28 mouse cellular contexts compared by ENCODE assay signal in the genomic region with DNA sequence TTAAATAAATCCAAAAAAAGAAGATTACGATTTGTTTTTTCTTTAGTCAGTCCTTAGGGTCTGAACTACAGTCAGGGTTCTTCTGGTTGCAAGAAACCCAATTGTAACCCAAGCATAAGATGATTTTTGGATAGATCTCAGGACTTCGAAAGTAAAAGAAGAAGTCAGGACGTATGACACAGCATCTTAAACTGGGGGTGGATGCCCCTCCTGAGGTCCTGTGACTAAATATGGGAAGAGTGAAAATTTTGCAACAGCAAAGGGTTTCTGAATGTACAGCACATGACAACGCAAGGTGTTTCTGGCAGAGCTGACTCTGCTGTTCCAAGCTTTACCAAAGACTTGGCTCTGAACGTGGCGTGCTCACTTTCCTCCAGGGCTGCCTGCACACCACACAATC. TPM values are rescaled to one million over a fixed set of nuclear protein-coding genes. Genes with fewer than 3 reads are reported as not detected.
DNase-seq lines count a peak whose midpoint lies in the region; ATAC-seq and TF ChIP-seq lines count a peak whose summit lies in the region.
"Had no signal": no experiment of that assay in that cellular context is flagged by ENCODE, and none has a peak within 500 bp of the region (broad histone marks: within the 10 kb centered on the region; RNA-seq: fewer than 3 reads in every experiment).

No protein-coding gene starts in this region.

- peak; percentile 65 for DNase-seq in heart, adult 11 months
- DNase-seq in heart, postnatal 10 days: no peak
- no peak for DNase-seq in CH12.LX (ENCODE audit: extremely low read depth)
- DNase-seq in spleen, adult 18-20 months: no peak
- DNase-seq in kidney, adult 2 months: no peak
- DNase-seq in hindbrain, embryonic 14.5 days (ENCODE audit: low spot score): no peak
- DNase-seq: adrenal gland, postnatal 36 days; cerebellum, adult 11-12 months; cerebellum, postnatal 10 days; gastrocnemius, adult 2 months; heart, postnatal 14 days; kidney, adult 18-20 months; kidney, postnatal 10 days; lung, adult 2 months; lung, postnatal 4 days; retina, postnatal 1 day had no signal

- H3K4me3 ChIP-seq in CH12.LX (replicated peaks in 1 of 3; ENCODE audit: low read depth in 2 of 3, low read length in 2 of 3, poor library complexity in 1 of 3): no peak overlapping the region
- no peak overlapping the region for H3K4me3 ChIP-seq in macrophage (ENCODE audit: inconsistent target)
- H3K4me3 ChIP-seq in kidney, adult 2 months (ENCODE audit: insufficient read depth, low read depth, low read length): no peak overlapping the region
- no peak overlapping the region for H3K4me3 ChIP-seq in hindbrain, embryonic 14.5 days (replicated peaks; ENCODE audit: low read length)
- H3K4me3 ChIP-seq: embryonic facial prominence, embryonic 13.5 days; erythroblast, embryonic 14.5 days; forebrain, embryonic 13.5 days; gastrocnemius, adult 2 months; heart, embryonic 12.5 days; hindbrain, embryonic 12.5 days; midbrain, embryonic 12.5 days; neural tube, embryonic 12.5 days had no signal

- no peak overlapping the region for H3K9ac ChIP-seq in CH12.LX (ENCODE audit: insufficient read depth, low read depth)
- H3K9ac ChIP-seq in hindbrain, embryonic 14.5 days: no peak overlapping the region
- H3K9ac ChIP-seq: embryonic facial prominence, embryonic 13.5 days; forebrain, embryonic 13.5 days; heart, embryonic 12.5 days; hindbrain, embryonic 12.5 days; midbrain, embryonic 12.5 days; neural tube, embryonic 12.5 days had no signal

- ATAC-seq in neutrophil, adult 5-6 weeks (ENCODE audit: extremely low read depth, insufficient number of reproducible peaks, low FRiP score, poor library complexity, severe bottlenecking): peak; percentile 46; the same call in 1 of the 2 replicates
- ATAC-seq in hindbrain, embryonic 14.5 days (ENCODE audit: low FRiP score): no peak
- ATAC-seq: CD4-positive, CD25-positive, alpha-beta regulatory T cell, adult 4 months; forebrain, embryonic 13.5 days; inflammation-experienced regulatory T-cells, adult 6 months had no signal

- H3K36me3 ChIP-seq in CH12.LX (replicated peaks in 1 of 2; ENCODE audit: control insufficient read depth in 1 of 2, insufficient read depth in 1 of 2, low read length in 1 of 2): no peaks in the 10 kb centered on the region
- H3K36me3 ChIP-seq in macrophage (ENCODE audit: inconsistent target): no peaks in the 10 kb centered on the region
- no peaks in the 10 kb centered on the region for H3K36me3 ChIP-seq in kidney, adult 2 months (ENCODE audit: control insufficient read depth, insufficient read depth, low read length)
- H3K36me3 ChIP-seq in hindbrain, embryonic 14.5 days (replicated peaks; ENCODE audit: control insufficient read depth, insufficient read depth): no peaks in the 10 kb centered on the region
- H3K36me3 ChIP-seq: embryonic facial prominence, embryonic 13.5 days; heart, embryonic 12.5 days; hindbrain, embryonic 12.5 days; midbrain, embryonic 12.5 days; neural tube, embryonic 12.5 days had no signal

- H3K9me3 ChIP-seq in CH12.LX (replicated peaks; ENCODE audit: low read length): no peaks in the 10 kb centered on the region
- no peaks in the 10 kb centered on the region for H3K9me3 ChIP-seq in hindbrain, embryonic 14.5 days (ENCODE audit: control insufficient read depth, low read length)
- H3K9me3 ChIP-seq: embryonic facial prominence, embryonic 13.5 days; forebrain, embryonic 13.5 days; heart, embryonic 12.5 days; hindbrain, embryonic 12.5 days; midbrain, embryonic 12.5 days; neural tube, embryonic 12.5 days had no signal

- no peak for TF ChIP-seq CTCF in CH12.LX (conservative IDR thresholded peaks at IDR 0.05 in 1 of 2, IDR thresholded peaks at IDR 0.05 in 1 of 2; ENCODE audit: low read depth in 2 of 2, low read length in 2 of 2)
- TF ChIP-seq CTCF in kidney, adult 2 months (conservative IDR thresholded peaks at IDR 0.05; ENCODE audit: insufficient read depth, insufficient read length, low read depth, low read length): no peak

- no peak overlapping the region; the same call in 1 of the 2 replicates for H3K4me2 ChIP-seq in CH12.LX (ENCODE audit: insufficient read depth, low read depth, poor library complexity, severe bottlenecking)
- no peak overlapping the region for H3K4me2 ChIP-seq in hindbrain, embryonic 14.5 days (replicated peaks)
- H3K4me2 ChIP-seq: embryonic facial prominence, embryonic 13.5 days; forebrain, embryonic 13.5 days; heart, embryonic 12.5 days; hindbrain, embryonic 12.5 days; liver, embryonic 11.5 days; midbrain, embryonic 12.5 days; neural tube, embryonic 12.5 days had no signal

- dilution Hi-C loops in CH12.LX (cut with MboI; ENCODE audit: extremely low pct_ligation_motif_present, extremely low pct_unique_long_range_greater_than_20kb, low sequenced_read_pairs): no loop called here

- no peak for TF ChIP-seq RAD21 in CH12.LX (IDR thresholded peaks at IDR 0.05; ENCODE audit: low read depth, low read length)

- H3K4me1 ChIP-seq in CH12.LX (ENCODE audit: control insufficient read depth in 1 of 2, insufficient read depth in 2 of 2): peaks cover 6 to 11% of the 10 kb centered on the region in 2 experiments; a peak in 3 of 4 replicates
- H3K4me1 ChIP-seq in kidney, adult 2 months (ENCODE audit: control insufficient read depth, insufficient read depth, low read length): no peaks in the 10 kb centered on the region
- no peaks in the 10 kb centered on the region for H3K4me1 ChIP-seq in hindbrain, embryonic 14.5 days (replicated peaks; ENCODE audit: control insufficient read depth, insufficient read depth, low read length)
- H3K4me1 ChIP-seq: embryonic facial prominence, embryonic 13.5 days; forebrain, embryonic 13.5 days; heart, embryonic 12.5 days; hindbrain, embryonic 12.5 days; midbrain, embryonic 12.5 days; neural tube, embryonic 12.5 days had no signal

- TF ChIP-seq POLR2A in CH12.LX (IDR thresholded peaks at IDR 0.05; ENCODE audit: low read depth, low read length): no peak
- TF ChIP-seq POLR2A in kidney, adult 2 months (IDR thresholded peaks at IDR 0.05; ENCODE audit: low read depth, low read length): no peak

- H3K27me3 ChIP-seq in CH12.LX (replicated peaks): no peaks in the 10 kb centered on the region
- H3K27me3 ChIP-seq in kidney, adult 2 months (replicated peaks; ENCODE audit: control insufficient read depth, insufficient read depth, low read length): no peaks in the 10 kb centered on the region
- no peaks in the 10 kb centered on the region for H3K27me3 ChIP-seq in hindbrain, embryonic 14.5 days (ENCODE audit: control insufficient read depth, insufficient read depth, low read length)
- H3K27me3 ChIP-seq: embryonic facial prominence, embryonic 13.5 days; forebrain, embryonic 13.5 days; heart, embryonic 12.5 days; hindbrain, embryonic 12.5 days; midbrain, embryonic 12.5 days; neural tube, embryonic 12.5 days had no signal

- intact Hi-C loops in heart, postnatal 10 days (cut with DNase I): no loop called here

- 10% methylated on average over 6 of the region's 6 CpGs for WGBS in macrophage (ENCODE audit: missing documents)
- 88% methylated on average over 6 of the region's 6 CpGs for whole genome bisulfite sequencing in kidney, adult 2 months
- 87% methylated on average over 6 of the region's 6 CpGs for WGBS in hindbrain, embryonic 14.5 days

- no peak for TF ChIP-seq EP300 in CH12.LX (IDR thresholded peaks at IDR 0.05; ENCODE audit: low read length)

- H3K27ac ChIP-seq in CH12.LX (ENCODE audit: insufficient read depth, low read depth) (no peak overlapping the region), macrophage (peak overlapping the region; percentile 91)
- no peak overlapping the region for H3K27ac ChIP-seq in kidney, adult 2 months (ENCODE audit: insufficient read depth, low read depth, low read length)
- no peak overlapping the region for H3K27ac ChIP-seq in hindbrain, embryonic 14.5 days
- H3K27ac ChIP-seq: embryonic facial prominence, embryonic 13.5 days; forebrain, embryonic 13.5 days; gastrocnemius, adult 2 months; hindbrain, embryonic 12.5 days; midbrain, embryonic 12.5 days; neural tube, embryonic 12.5 days had no signal

- H3K79me2 ChIP-seq in CH12.LX (replicated peaks; ENCODE audit: control insufficient read depth, extremely low read depth, insufficient read depth, poor library complexity, severe bottlenecking) (no peaks in the 10 kb centered on the region), macrophage (ENCODE audit: inconsistent target) (no peaks in the 10 kb centered on the region)

- in situ Hi-C loops in CH12.LX (cut with MboI; ENCODE audit: low pct_ligation_motif_present, low pct_unique_long_range_greater_than_20kb, low sequenced_read_pairs): no loop called here

TF ChIP-seq in CH12.LX, 34 proteins besides CTCF, POLR2A, EP300 and RAD21:
- TF ChIP-seq ZC3H11A (IDR thresholded peaks at IDR 0.05; ENCODE audit: low read depth, low read length) (no peak), E2F4 (IDR thresholded peaks at IDR 0.05; ENCODE audit: insufficient replicate concordance, low read depth, low read length) (no peak), USF1 (IDR thresholded peaks at IDR 0.05; ENCODE audit: low read depth, low read length) (no peak), JUN (IDR thresholded peaks at IDR 0.05; ENCODE audit: insufficient read depth, low read depth, low read length) (no peak), UBTF (IDR thresholded peaks at IDR 0.05; ENCODE audit: low read depth, low read length) (no peak), TBP (conservative IDR thresholded peaks at IDR 0.05; ENCODE audit: low read depth, low read length) (no peak), POLR2AphosphoS2 (IDR thresholded peaks at IDR 0.05; ENCODE audit: low read depth, low read length) (no peak), SIN3A (IDR thresholded peaks at IDR 0.05; ENCODE audit: low read length) (no peak), MAX (IDR thresholded peaks at IDR 0.05; ENCODE audit: low read length) (0 out of 2 replicates have a peak, but pooled peaks have one; percentile 25), TCF12 (IDR thresholded peaks at IDR 0.05; ENCODE audit: low read depth, low read length) (no peak), NRF1 (IDR thresholded peaks at IDR 0.05; ENCODE audit: low read depth, low read length) (no peak), BHLHE40 (IDR thresholded peaks at IDR 0.05; ENCODE audit: low read depth, low read length) (peak; percentile 36; the same call in 1 of the 2 replicates)

RNA-seq across cellular contexts. Expression of a gene that starts 6.4 kb away (rescaled TPM):
- total RNA-seq in heart, postnatal 10 days (2021): 1 to 10 TPM; 4.8 to 6.8 TPM
- total RNA-seq in CH12.LX (2012; rRNA removed) (3.2 and 6.3 TPM in 2 replicates), CH12.LX (2014; rRNA removed) (3.4 and 4.0 TPM in 2 replicates)
- polyA plus RNA-seq in CH12.LX (2012; ENCODE audit: insufficient read length, low read depth) (2.2 and 2.3 TPM in 2 replicates), macrophage (2018) (13.7 to 42.1 TPM (median 34.1 TPM) in 3 replicates)
- total RNA-seq in macrophage (2018; cell fraction: chromatin; rRNA removed): 100 to 1,000 TPM in 18 of 26 experiments, 10 to 100 TPM in 8; 22.8 to 344 (median 153) TPM
- total RNA-seq in macrophage (2018; cell fraction: cytosol; rRNA removed): 10 to 100 TPM; 18.9 to 91.9 (median 49.2) TPM
- total RNA-seq in macrophage (2018; cell fraction: nucleus; rRNA removed): 100 to 1,000 TPM in 14 of 26 experiments, 10 to 100 TPM in 12; 28.9 to 238 (median 118) TPM
- total RNA-seq in neutrophil, adult 5-6 weeks (2017): 156 and 159 TPM in 2 replicates
- polyA plus RNA-seq in kidney, adult 2 months (2012; rRNA removed): 2.3 and 2.8 TPM in 2 replicates
- 39.7 and 41.3 TPM in 2 replicates for polyA plus RNA-seq in hindbrain, embryonic 14.5 days (2014; fragmentation: Nextera tagmentation; extraction: Ambion mirVana)
- polyA plus RNA-seq: erythroblast, embryonic 14.5 days had no signal
